Mouse (Mus musculus): Measurements from ENCODE around the gene Acta1.

- no peak for TF ChIP-seq POLR2A (IDR thresholded peaks at IDR 0.05; ENCODE audit: borderline replicate concordance, low read depth, low read length)
- no peak for TF ChIP-seq CTCF (IDR thresholded peaks at IDR 0.05; ENCODE audit: low read depth, low read length)
Observed at GRCm38 (mm10) chr8:123844341-123844740, 50.2 kb downstream of the Acta1 start.

Data from bone marrow macrophage, adult 2 months (primary cell).